Mouse (Mus musculus) cerebellum, adult 11 months (tissue): ENCODE measurements around the gene Pde10a.

ENCODE experiments used
- DNase-seq: peaks from one replicate; pipeline ENCODE4 v3.0.0; 2022

Gene Pde10a

GRCm38 (mm10) chr17:8856430-8857371, 331.5 kb downstream of the Pde10a start:
- DNase-seq, result no peak

- no peak for DNase-seq
Observed at GRCm38 (mm10) chr17:8858636-8859421, 333.7 kb downstream of the Pde10a start.

- DNase-seq, result no peak
Observed at GRCm38 (mm10) chr17:8859489-8859888, 334.3 kb downstream of the Pde10a start.

GRCm38 (mm10) chr17:8864638-8865497, 339.7 kb downstream of the Pde10a start:
- DNase-seq, result no peak

- no peak for DNase-seq
Observed at GRCm38 (mm10) chr17:8867331-8868237, 342.4 kb downstream of the Pde10a start.

GRCm38 (mm10) chr17:8869287-8869686, 344.1 kb downstream of the Pde10a start:
- DNase-seq, result no peak

- DNase-seq, result no peak
Observed at GRCm38 (mm10) chr17:8870848-8871247, 345.7 kb downstream of the Pde10a start.

- no peak for DNase-seq
Observed at GRCm38 (mm10) chr17:8871396-8871795, 346.2 kb downstream of the Pde10a start.

GRCm38 (mm10) chr17:8871997-8872593, 346.9 kb downstream of the Pde10a start:
- no peak for DNase-seq

- no peak for DNase-seq
Observed at GRCm38 (mm10) chr17:8872611-8873010, 347.4 kb downstream of the Pde10a start.

GRCm38 (mm10) chr17:8878056-8878455, 352.9 kb downstream of the Pde10a start:
- no peak for DNase-seq

- DNase-seq, result no peak
Observed at GRCm38 (mm10) chr17:8881711-8882110, 356.5 kb downstream of the Pde10a start.

GRCm38 (mm10) chr17:8884691-8885090, 359.5 kb downstream of the Pde10a start:
- no peak for DNase-seq

- DNase-seq, result no peak
Observed at GRCm38 (mm10) chr17:8885830-8886229, 360.7 kb downstream of the Pde10a start.

GRCm38 (mm10) chr17:8888105-8888504, 362.9 kb downstream of the Pde10a start:
- DNase-seq, result no peak

- DNase-seq, result no peak
Observed at GRCm38 (mm10) chr17:8888639-8889038, 363.5 kb downstream of the Pde10a start.

- DNase-seq, result no peak
Observed at GRCm38 (mm10) chr17:8892193-8892985, 367.2 kb downstream of the Pde10a start.

GRCm38 (mm10) chr17:8895991-8896390, 370.8 kb downstream of the Pde10a start:
- no peak for DNase-seq

- DNase-seq, result peak; percentile 17
Observed at GRCm38 (mm10) chr17:8897749-8898148, 372.6 kb downstream of the Pde10a start.

GRCm38 (mm10) chr17:8898221-8898620, 373.0 kb downstream of the Pde10a start:
- DNase-seq, result no peak
